Mouse (Mus musculus) lung, adult 2 months (tissue): ENCODE results near the gene Lamb2.

Source experiments
- CTCF ChIP-seq: fragments of 200-500 bp; IDR thresholded peaks from 2 replicates; pipeline ENCODE4 v1.5.1; 2011; ENCODE audit warnings: mild to moderate bottlenecking, low read length, control low read depth; ENCODE audit not compliant: insufficient read depth
- POLR2A ChIP-seq: fragments of 200-500 bp; IDR thresholded peaks from 2 replicates; pipeline ENCODE4 v1.6.1; 2011; ENCODE audit warnings: low read depth, mild to moderate bottlenecking, control low read depth, low read length, borderline replicate concordance; ENCODE audit errors: extremely low read depth

- TF ChIP-seq POLR2A, result no peak
- no peak for TF ChIP-seq CTCF
Observed at GRCm38 (mm10) chr9:108517931-108518332, 38.4 kb downstream of the Lamb2 start.
